Mouse (Mus musculus) right cerebral cortex, postnatal 36 days (tissue): Measurements from ENCODE around the gene Ica1l.

Experiments used
- DNase-seq, 2 experiments: peaks; one replicate each; pipeline ENCODE4 v3.0.0; 2022; ENCODE audit warnings: low spot score in 2 of 2, mixed read lengths in 1 of 2

Ica1l gene

GRCm38 (mm10) chr1:59966171-59966785, 76.7 kb downstream of the Ica1l start:
- DNase-seq, result no peak

GRCm38 (mm10) chr1:59959941-59960340, 83.0 kb downstream of the Ica1l start:
- DNase-seq, result no peak

DNA sequence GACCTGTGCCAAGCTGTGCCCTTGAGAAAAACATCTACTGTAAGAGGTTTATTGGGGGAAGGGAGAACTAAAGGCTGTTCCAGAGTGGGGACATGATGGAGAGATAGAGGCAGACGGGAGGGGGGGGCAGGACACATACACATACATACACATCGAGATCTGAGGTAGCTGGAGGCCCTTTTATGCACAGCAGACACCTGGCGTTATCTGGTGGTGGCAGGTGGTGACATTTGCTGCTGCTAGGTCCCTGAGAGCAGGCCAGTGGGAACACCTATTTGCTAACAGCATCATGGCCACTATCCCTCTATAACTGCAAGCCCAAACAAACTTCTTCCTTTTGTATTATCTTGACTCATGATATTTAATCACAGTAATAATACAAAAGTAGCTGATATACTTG, 85.8 kb downstream of the Ica1l start:
- no peak for DNase-seq

DNA sequence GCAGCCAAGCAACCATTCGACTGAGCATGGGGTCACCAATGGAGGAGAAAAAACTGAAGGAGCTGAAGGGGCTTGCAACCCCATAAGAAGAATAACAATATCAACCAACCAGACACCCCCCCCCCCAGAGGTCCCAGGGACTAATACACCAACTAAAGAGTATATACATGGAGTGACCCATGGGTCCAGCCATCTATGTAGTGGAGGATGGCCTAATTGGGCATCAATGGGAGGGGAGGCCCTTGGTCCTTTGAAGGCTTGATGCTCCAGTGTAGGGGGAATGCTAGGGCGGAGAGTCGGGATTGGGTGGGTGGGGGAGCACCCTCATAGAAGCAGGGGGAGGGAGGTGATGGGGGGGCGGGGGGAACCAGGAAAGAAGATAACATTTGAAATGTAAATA, 95.5 kb downstream of the Ica1l start:
- no peak for DNase-seq

DNA sequence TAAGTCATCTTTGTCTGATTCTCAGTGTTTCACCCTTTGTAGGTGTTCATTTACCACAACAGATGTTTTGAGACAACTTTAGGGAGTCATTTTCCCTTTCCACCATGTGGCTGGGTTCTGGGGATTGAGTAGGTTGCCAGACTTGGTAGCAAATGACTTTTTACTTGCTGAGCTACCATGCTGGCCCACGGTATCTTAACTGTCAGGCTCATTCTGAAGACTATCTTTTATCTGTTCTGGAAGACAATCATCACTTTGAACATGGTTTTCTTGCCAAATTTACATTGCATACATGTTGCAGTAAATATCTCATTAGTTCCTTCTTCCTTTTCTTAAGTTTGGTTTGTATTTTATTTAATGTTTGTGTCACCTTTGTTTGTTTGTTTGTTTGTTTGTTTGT, 97.0 kb downstream of the Ica1l start:
- no peak for DNase-seq

DNA sequence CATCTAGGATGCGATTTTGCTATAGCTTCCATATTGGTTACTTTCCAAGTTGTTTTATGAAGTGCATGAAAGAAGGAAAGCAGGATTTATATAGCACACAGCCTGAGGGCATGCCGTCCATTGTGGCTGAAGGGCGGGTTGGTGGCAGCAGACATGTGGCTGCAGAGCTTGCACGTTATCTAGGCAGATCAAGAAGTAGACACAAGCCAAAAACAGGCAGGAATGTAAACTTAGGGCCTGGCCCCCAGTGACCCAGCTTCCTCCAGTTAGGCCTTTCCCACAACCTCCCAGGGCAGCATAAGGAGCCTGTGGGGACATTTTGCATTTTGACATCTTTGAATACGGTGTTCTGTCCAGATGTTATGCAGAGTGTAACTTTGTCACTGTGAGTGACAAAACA, 99.2 kb downstream of the Ica1l start:
- DNase-seq, result no peak

DNA sequence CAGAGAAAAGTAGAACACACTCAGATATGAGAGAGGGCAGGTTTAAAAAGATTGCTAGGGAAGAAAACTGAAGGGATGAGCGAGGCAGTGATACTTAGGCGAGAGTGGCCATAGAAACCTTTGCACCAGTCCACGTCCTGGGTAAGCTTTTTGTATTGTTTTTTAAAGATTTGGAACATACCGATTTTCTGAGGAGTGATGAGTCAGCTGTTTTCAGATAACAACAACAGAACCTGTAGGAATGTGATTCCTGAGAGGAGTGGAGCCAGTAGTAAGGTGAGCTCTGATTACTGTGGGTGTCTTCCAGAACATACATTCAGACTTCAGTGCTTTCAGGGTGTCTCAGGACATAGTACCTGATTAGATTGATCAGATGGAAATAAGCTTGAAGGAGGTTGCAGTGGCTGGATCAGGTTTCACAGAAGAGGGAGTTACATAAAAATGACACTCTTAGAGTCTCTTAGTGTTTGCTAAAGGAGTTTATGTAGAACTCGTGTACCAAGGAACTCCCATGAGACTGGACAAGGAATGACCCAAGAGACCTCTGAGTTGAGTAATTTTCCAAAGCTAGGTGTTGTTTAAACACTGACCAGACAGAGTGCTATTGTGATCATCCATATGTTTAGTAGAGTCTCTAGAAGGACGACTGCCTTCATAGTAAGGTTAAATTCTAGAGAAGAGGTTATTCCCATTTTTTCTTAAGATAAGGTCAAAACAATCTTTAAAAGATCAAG, 100.8 kb downstream of the Ica1l start:
- DNase-seq, result no peak

GRCm38 (mm10) chr1:59941063-59941462, 101.9 kb downstream of the Ica1l start:
- DNase-seq, result no peak

DNA sequence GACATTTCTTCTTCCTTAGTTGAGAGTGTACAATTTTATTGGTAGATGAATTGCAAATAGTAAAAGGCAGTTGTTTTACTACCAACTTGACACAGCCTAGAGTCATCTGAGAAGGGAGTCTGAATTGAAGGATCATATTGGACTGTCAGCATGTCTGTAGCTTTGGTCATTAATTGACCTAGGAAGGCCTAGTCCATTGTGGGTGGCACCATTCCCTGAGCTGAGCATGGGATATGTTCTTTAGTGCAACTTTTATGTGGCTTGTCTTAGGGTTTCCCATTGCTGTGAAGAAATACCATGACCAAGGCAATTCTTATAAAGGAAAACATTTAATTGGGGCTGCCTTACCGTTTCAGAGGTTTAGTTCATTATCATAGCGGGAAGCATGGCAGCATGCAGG, 110.0 kb downstream of the Ica1l start:
- DNase-seq, result no peak
